Mouse (Mus musculus) midbrain, embryonic 14.5 days (tissue): ENCODE results near the gene Mrps21. TPM values are rescaled to one million over a fixed set of nuclear protein-coding genes. Genes with fewer than 3 reads are reported as not detected.
"Not testable (repeated sequence)": the region's sequence is repeated elsewhere in the genome, so short reads cannot be mapped to it uniquely, and the experiment has no call there.

Experiments used
- ATAC-seq: fragments of 200-750 bp; cut with Nextera tagmentation; 2 replicates; pipeline ENCODE4 v1.8.0; 2017; ENCODE audit warnings: moderate number of reproducible peaks, moderate library complexity; ENCODE audit not compliant: low FRiP score, low TSS enrichment
- DNase-seq: peaks from one replicate; pipeline ENCODE4 v3.0.0-alpha.2; 2015
- H3K27ac ChIP-seq: fragments of 300-500 bp; sonication (generic); replicated peaks from 2 replicates; pipeline ENCODE4 v1.5.1; 2014; ENCODE audit warnings: mild to moderate bottlenecking, low read depth, low read length, moderate library complexity
- H3K27me3 ChIP-seq: fragments of 300-500 bp; sonication (generic); 2 replicates; pipeline ENCODE4 v1.6.1; 2014; ENCODE audit warnings: low read length, control low read depth, mixed read lengths; ENCODE audit not compliant: control insufficient read depth, insufficient read depth
- H3K36me3 ChIP-seq: fragments of 300-500 bp; sonication (generic); 2 replicates; pipeline ENCODE4 v1.6.1; 2014; ENCODE audit warnings: low read length, control low read depth; ENCODE audit not compliant: control insufficient read depth, insufficient read depth
- H3K4me1 ChIP-seq: fragments of 300-500 bp; sonication (generic); 2 replicates; pipeline ENCODE4 v1.6.1; 2014; ENCODE audit warnings: mild to moderate bottlenecking, antibody characterized with exemption, low read length, control low read depth; ENCODE audit not compliant: control insufficient read depth, insufficient read depth
- H3K4me2 ChIP-seq: fragments of 300-500 bp; sonication (generic); 2 replicates; pipeline ENCODE4 v1.6.1; 2014; ENCODE audit warnings: mild to moderate bottlenecking, low read length, moderate library complexity
- H3K4me3 ChIP-seq: fragments of 300-500 bp; sonication (generic); replicated peaks from 2 replicates; pipeline ENCODE4 v1.5.1; 2014; ENCODE audit warnings: low read depth, low read length
- H3K9ac ChIP-seq: fragments of 300-500 bp; sonication (generic); replicated peaks from 2 replicates; pipeline ENCODE4 v1.6.1; 2014; ENCODE audit warnings: mild to moderate bottlenecking, low read length, moderate library complexity
- H3K9me3 ChIP-seq: fragments of 300-500 bp; sonication (generic); 2 replicates; pipeline ENCODE4 v1.6.1; 2016; ENCODE audit warnings: low read length, control low read depth, mixed read lengths; ENCODE audit not compliant: control insufficient read depth
- WGBS: fragments of 180-500 bp; shearing (Covaris S2); extraction: QIAGEN DNeasy Blood & Tissue Kit; methylation state at CpG from one replicate; pipeline ENCODE4 v1.1.7; 2014; 5-methylcytosine and 5-hydroxymethylcytosine counted together
- polyA plus RNA-seq: library from polyadenylated mRNA; unstranded; fragments of >200 nt; fragmentation: Nextera tagmentation; extraction: Ambion mirVana; gene quantifications from 2 replicates; pipeline ENCODE4 v1.2.1, GENCODE M21; 2014

Gene Mrps21
- polyA plus RNA-seq, 1 experiment from 2014 or later: 271 TPM

DNA sequence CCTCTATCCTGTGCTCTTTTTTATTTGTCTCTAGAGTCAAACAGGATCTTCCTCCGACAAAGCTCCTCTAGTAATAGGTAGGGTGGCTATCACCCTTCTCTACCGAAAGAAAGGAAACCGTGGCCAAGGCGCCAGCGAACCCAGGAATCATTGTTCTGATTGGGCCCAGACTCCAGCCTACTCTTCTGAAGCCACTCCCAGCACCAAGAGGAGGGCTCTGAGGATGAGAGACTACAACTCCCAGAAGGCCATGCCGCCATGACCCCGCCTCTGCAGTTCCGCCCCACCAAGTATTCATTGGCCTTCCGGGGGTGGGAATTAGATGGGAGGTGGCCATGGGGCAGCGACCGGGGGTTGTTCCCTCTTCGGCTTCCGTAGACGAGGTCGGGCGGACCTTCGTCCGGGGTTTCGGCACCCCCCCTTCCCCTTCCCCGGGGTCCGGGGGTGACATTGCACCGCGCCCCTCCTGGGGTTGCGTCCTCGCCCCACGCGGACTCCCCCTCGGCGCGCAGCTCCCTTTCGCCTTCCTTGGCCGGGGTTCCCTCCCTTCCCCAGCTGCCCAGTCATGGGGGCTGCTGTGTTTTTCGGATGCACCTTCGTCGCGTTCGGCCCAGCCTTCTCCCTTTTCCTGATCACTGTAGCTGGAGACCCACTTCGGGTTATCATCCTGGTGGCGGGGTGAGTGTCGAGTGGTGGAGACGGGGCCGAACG, 22.4 kb upstream of the Mrps21 start, which contains the start of gene Aph1a:
Gene Aph1a, plus strand, starts transcription at position 364 of the 711 bp plus-strand sequence.
- ATAC-seq (peak; percentile 98), DNase-seq (peak; percentile 97)
- Histone ChIP-seq H3K4me3 (peak within 1 kb of the TSS; percentile 59), H3K4me1 (peaks cover 12% of the 10 kb centered on the region), H3K4me2 (peak within 1 kb of the TSS; percentile 92), H3K27ac (peak within 1 kb of the TSS; percentile 71), H3K9ac (peak within 1 kb of the TSS; percentile 72)
- not testable (repeated sequence) for H3K27me3 ChIP-seq, H3K9me3 ChIP-seq, H3K36me3 ChIP-seq
- under 1% methylated on average over 25 of the region's 43 CpGs for WGBS

DNA sequence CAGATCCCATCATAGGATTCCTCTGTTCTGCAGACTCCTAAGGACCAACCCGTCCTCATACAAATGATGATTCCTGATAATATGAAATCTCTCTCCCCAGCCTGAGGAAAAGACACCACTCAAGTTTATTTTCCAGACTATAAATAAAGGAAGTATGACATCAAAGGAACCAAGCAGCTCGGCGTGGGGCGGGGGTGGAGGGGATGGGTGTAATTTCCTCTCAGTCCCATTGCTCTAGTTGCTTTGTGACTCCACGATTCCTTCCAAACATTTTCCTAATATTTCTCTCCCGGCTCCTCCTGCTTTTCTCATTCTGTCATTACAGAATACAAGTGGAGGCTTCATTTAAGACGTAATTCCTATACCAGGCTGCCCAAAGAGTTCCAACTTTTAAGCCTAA, 21.8 kb upstream of the Mrps21 start:
- 26% methylated on average over 7 of the region's 7 CpGs for WGBS
- H3K36me3 ChIP-seq: peaks cover 5% of the 10 kb centered on the region; the same call in 1 of the 2 replicates
- ATAC-seq (no peak), DNase-seq (no peak)
- peak overlapping the region; percentile 58 for H3K4me2 ChIP-seq
- H3K27ac ChIP-seq: peak overlapping the region; percentile 71
- H3K9ac ChIP-seq: 0 out of 2 replicates have a peak overlapping the region, but pooled peaks have one; percentile 14
- H3K9me3 ChIP-seq: no peaks in the 10 kb centered on the region
- peaks cover 12% of the 10 kb centered on the region for H3K4me1 ChIP-seq
- H3K27me3 ChIP-seq: no peaks in the 10 kb centered on the region
- peak overlapping the region; percentile 59 for H3K4me3 ChIP-seq

DNA sequence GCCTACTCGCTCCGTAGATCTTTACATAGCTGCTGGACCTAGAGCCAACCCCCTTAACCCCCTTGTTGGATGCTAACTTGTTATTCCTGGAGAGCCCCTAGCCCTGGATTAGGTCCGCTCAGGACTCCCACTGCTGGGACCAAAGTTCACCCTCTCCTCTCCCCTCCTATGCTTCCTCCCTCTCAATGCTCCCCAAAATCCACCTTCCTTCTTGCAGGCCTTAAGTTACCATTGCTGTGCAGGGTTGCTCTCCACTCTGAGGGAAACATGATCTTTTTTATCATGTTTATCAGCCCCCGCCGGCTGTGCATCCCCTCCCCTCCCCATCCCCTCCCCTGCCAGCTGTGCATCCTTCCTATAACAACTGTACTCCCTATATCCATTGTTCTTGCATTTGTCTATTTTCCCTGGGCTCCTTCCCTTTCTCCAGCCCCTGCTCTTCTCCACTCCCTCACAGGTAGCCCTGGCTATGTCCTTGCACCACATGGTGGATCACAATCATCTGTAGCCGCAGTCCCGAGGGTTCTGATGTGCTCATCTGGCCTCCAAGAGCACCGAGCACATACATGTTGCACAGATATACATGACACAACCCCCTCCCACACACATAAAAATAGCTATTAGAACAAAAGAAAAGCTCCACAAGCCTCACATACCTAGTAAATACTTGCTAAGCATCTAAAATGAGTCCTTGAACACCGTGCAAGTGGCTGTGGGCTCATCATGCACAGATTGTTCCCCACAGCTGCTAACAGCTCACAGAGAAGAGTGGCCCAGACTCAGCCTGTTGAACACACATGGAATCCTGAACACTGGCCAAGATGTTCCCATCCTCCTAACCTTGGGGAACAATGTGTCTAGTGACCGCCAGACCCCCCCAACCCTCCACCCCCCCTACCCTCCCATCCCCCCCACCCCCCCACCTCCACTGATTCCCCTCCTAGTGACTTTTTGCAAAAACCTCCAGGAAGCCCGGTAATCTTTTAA, 21.0 kb upstream of the Mrps21 start:
- Histone ChIP-seq H3K4me2 (peak overlapping the region; percentile 27), H3K4me1 (peaks cover 12% of the 10 kb centered on the region), H3K4me3 (no peak overlapping the region), H3K9me3 (no peaks in the 10 kb centered on the region), H3K27ac (peak overlapping the region; percentile 8; the same call in 1 of the 2 replicates), H3K27me3 (no peaks in the 10 kb centered on the region), H3K36me3 (no peaks in the 10 kb centered on the region), H3K9ac (no peak overlapping the region)
- WGBS: 44% methylated on average over 11 of the region's 11 CpGs
- no peak for DNase-seq
- no peak for ATAC-seq

DNA sequence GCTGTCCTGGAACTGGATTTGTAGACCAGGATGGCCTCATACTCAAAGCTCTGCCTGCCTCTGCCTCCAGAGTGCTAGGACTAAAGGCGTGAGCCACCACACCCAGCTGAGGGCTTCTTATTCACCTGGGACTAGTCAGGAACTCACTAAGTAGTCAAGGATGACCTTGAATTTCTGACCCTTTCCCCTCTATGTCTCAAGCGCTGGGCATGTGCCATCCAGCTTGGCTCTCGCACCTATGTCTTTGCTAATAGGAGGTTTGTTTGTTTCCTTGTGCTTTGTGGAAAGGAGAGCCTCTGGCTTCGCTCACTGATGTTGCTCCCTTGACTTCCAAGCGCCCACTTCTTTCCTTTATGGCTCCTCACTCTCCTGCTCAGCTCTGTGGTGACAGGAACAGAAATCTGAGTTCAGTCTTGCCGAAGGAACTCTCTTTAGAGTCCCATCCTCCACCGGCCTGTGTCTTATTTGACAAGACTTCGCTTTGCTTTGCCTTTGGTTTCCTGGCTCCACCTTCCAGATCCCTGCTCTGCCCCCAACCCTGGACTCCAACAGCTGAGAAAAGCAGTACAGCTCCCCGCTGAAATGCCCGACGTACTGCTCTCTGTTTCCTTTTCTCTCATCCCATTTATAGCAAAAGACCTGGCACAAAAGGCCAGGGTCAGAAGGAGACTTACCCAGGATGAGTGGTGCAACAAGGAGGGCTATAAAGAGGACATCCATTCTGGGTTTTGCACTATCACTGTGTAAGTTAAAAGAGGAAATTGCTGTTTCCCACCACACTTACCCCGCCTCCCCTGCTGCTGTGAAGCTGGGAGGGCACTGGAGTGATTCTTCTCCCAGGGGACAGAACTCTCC, 20.1 kb upstream of the Mrps21 start, which contains the start of gene BC028528:
Gene BC028528, minus strand, starts transcription at position 795 of the 855 bp plus-strand sequence.
- no peak for ATAC-seq
- no peaks in the 10 kb centered on the region for H3K9me3 ChIP-seq
- 28% methylated on average over 12 of the region's 12 CpGs for WGBS
- H3K9ac ChIP-seq: no peak within 1 kb of the TSS
- H3K4me2 ChIP-seq: peak within 1 kb of the TSS; percentile 27
- no peaks in the 10 kb centered on the region for H3K36me3 ChIP-seq
- H3K4me3 ChIP-seq: 0 out of 2 replicates have a peak within 1 kb of the TSS, but pooled peaks have one; percentile 2
- no peaks in the 10 kb centered on the region for H3K27me3 ChIP-seq
- DNase-seq: no peak
- H3K27ac ChIP-seq: peak within 1 kb of the TSS; percentile 8; the same call in 1 of the 2 replicates
- peaks cover 12% of the 10 kb centered on the region for H3K4me1 ChIP-seq

DNA sequence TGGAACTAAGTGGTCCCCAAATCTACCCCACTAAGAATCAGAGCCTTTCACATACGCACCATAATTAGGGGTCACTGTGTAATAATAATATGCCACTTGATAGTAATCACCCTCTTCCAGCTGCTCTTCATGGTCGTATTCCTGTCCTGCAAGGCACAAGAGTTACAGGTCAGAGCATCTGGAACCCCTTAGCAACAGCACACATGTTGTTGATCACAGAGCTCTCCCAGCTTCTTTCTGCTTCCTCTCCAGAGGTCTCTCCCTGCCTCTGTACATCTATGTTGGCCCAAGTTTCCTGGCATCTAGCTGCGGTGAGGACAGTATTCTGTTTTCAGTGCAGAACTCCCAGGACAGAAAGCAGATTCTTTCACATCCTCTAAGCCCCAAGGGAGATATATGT, 18.3 kb upstream of the Mrps21 start:
- no peak overlapping the region for H3K4me3 ChIP-seq
- H3K27me3 ChIP-seq: no peaks in the 10 kb centered on the region
- no peaks in the 10 kb centered on the region for H3K9me3 ChIP-seq
- H3K36me3 ChIP-seq: no peaks in the 10 kb centered on the region
- H3K4me2 ChIP-seq: no peak overlapping the region
- H3K9ac ChIP-seq: no peak overlapping the region
- 87% methylated on average over 3 of the region's 3 CpGs for WGBS
- peaks cover 5% of the 10 kb centered on the region for H3K4me1 ChIP-seq
- no peak for ATAC-seq
- no peak for DNase-seq
- no peak overlapping the region for H3K27ac ChIP-seq

DNA sequence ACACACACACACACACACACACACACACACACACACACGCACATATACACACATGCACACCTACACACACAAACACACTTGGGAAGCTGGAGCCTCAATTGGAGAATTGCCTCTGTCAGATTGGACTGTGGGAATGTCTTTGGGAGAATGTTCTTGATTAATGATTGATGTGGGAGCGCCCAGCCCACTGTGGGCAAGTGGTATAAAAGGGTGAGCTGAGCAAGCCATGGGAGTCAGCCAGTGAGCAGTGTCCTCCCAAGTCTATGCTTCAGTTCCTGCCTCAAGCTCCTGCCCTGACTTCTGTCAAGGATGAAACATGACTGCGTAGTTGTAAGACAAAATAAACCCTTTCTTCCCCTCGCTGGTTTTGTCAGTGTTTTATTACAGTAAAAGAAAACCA, 16.3 kb upstream of the Mrps21 start:
- 81% methylated on average over 4 of the region's 4 CpGs for WGBS
- Histone ChIP-seq H3K4me2 (no peak overlapping the region), H3K4me3 (no peak overlapping the region), H3K9ac (no peak overlapping the region), H3K27me3 (no peaks in the 10 kb centered on the region; the same call in 1 of the 2 replicates), H3K9me3 (no peaks in the 10 kb centered on the region), H3K4me1 (peaks cover 4% of the 10 kb centered on the region; the same call in 1 of the 2 replicates), H3K36me3 (no peaks in the 10 kb centered on the region), H3K27ac (no peak overlapping the region)
- ATAC-seq: no peak
- no peak for DNase-seq

DNA sequence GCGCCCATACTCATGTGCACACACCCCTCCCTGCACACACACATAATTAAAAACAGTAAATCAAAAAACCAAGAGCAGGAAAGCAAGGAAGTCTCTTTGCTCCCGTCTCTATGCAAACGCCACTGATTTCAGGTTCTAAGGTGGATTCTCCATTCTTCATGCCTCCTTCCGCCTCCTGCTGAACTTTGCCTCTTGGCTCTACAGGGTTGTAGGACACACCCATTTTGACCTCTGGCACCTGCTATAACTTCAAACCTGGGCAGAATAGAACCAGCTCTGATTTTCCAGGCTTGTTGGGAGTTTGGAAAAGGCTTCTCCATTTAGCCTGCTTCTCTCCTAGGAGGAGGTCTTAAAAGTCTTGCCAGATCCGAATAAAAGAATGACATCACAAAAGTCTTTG, 13.1 kb upstream of the Mrps21 start:
- Histone ChIP-seq H3K27ac (no peak overlapping the region), H3K4me1 (peaks cover 9% of the 10 kb centered on the region; the same call in 1 of the 2 replicates), H3K4me3 (no peak overlapping the region), H3K36me3 (no peaks in the 10 kb centered on the region), H3K9me3 (no peaks in the 10 kb centered on the region), H3K27me3 (no peaks in the 10 kb centered on the region; the same call in 1 of the 2 replicates), H3K9ac (no peak overlapping the region), H3K4me2 (no peak overlapping the region)
- no peak for ATAC-seq
- DNase-seq: no peak
- 84% methylated on average over 5 of the region's 5 CpGs for WGBS
